Mouse (Mus musculus) bone marrow macrophage, adult 2 months (primary cell): ENCODE results near the gene Brinp2.

Experiments used
- CTCF ChIP-seq: IDR thresholded peaks from 2 replicates; pipeline ENCODE4 v1.5.1; 2012; ENCODE audit warnings: low read depth, mild to moderate bottlenecking, low read length, moderate library complexity
- POLR2A ChIP-seq: IDR thresholded peaks from 2 replicates; pipeline ENCODE4 v1.6.1; 2012; ENCODE audit warnings: mild to moderate bottlenecking, low read depth, low read length, borderline replicate concordance

GRCm38 (mm10) chr1:158228687-158229224 lies 127.4 kb downstream of the Brinp2 start:
- TF ChIP-seq CTCF, result no peak
- TF ChIP-seq POLR2A, result no peak
